Mouse (Mus musculus) lung, embryonic 16.5 days (tissue): ENCODE results near the gene Kcnip1. TPM values are rescaled to one million over a fixed set of nuclear protein-coding genes. Genes with fewer than 3 reads are reported as not detected.

Experiments used
- ATAC-seq: fragments of 200-750 bp; cut with Nextera tagmentation; 2 replicates; pipeline ENCODE4 v1.8.0; 2017; ENCODE audit warnings: low read depth, mild to moderate bottlenecking, moderate library complexity
- H3K27ac ChIP-seq: fragments of 300-500 bp; sonication (generic); 2 replicates; pipeline ENCODE4 v1.5.1; 2014; ENCODE audit warnings: mild to moderate bottlenecking, control low read depth, low read length
- H3K27me3 ChIP-seq: fragments of 300-500 bp; sonication (generic); 2 replicates; pipeline ENCODE4 v1.6.1; 2014; ENCODE audit warnings: low read depth, low read length, mixed read lengths; ENCODE audit not compliant: control insufficient read depth, insufficient read depth
- H3K36me3 ChIP-seq: fragments of 300-500 bp; sonication (generic); 2 replicates; pipeline ENCODE4 v1.6.1; 2014; ENCODE audit warnings: low read length; ENCODE audit not compliant: control insufficient read depth, insufficient read depth
- H3K4me1 ChIP-seq: fragments of 300-500 bp; sonication (generic); replicated peaks from 2 replicates; pipeline ENCODE4 v1.6.1; 2014; ENCODE audit warnings: low read length, mixed read lengths; ENCODE audit not compliant: control insufficient read depth, insufficient read depth
- H3K4me2 ChIP-seq: fragments of 300-500 bp; sonication (generic); 2 replicates; pipeline ENCODE4 v1.6.1; 2014; ENCODE audit warnings: low read depth, low read length, control low read depth
- H3K4me3 ChIP-seq: fragments of 300-500 bp; sonication (generic); 2 replicates; pipeline ENCODE4 v1.5.1; 2014; ENCODE audit warnings: mild to moderate bottlenecking, low read length, control low read depth
- H3K9ac ChIP-seq: fragments of 300-500 bp; sonication (generic); 2 replicates; pipeline ENCODE4 v1.6.1; 2014; ENCODE audit warnings: low read length, control low read depth
- H3K9me3 ChIP-seq: fragments of 300-500 bp; sonication (generic); 2 replicates; pipeline ENCODE4 v1.6.1; 2016; ENCODE audit warnings: low read length; ENCODE audit not compliant: control insufficient read depth
- WGBS: fragments of 180-500 bp; shearing (Covaris S2); extraction: QIAGEN DNeasy Blood & Tissue Kit; methylation state at CpG from one replicate; pipeline ENCODE4 v1.1.7; 2014; 5-methylcytosine and 5-hydroxymethylcytosine counted together
- polyA plus RNA-seq: library from polyadenylated mRNA; unstranded; fragments of >200 nt; fragmentation: Nextera tagmentation; extraction: Ambion mirVana; gene quantifications from 2 replicates; pipeline ENCODE4 v1.2.1, GENCODE M21; 2015

Kcnip1 gene
- polyA plus RNA-seq, 1 experiment from 2014 or later, result 0.68 TPM

DNA sequence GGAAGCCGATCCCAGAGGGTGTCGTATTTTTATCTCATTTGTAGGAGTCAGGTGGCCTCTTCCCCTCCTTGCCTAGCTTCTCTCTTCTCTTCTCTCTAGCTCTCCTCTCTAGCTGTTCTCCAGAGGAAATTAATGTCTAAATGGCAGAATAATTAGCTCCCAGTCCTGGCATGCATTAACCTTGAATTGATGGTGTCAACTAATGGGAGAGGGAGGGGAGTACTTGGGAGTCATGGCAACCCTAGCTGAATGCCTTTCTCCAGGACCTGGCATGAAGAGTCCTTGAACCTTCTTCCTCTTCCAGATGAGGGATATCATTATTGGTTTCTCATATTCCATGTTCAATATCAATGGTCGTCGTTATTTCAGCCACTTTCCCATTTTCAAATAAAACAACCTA, 396.3 kb downstream of the Kcnip1 start:
- Histone ChIP-seq H3K27ac (no peak overlapping the region), H3K36me3 (no peaks in the 10 kb centered on the region), H3K9ac (no peak overlapping the region), H3K4me2 (no peak overlapping the region), H3K4me3 (no peak overlapping the region), H3K9me3 (no peaks in the 10 kb centered on the region), H3K27me3 (no peaks in the 10 kb centered on the region), H3K4me1 (no peaks in the 10 kb centered on the region)
- ATAC-seq, result no peak
- 72% methylated on average over 4 of the region's 4 CpGs for WGBS

DNA sequence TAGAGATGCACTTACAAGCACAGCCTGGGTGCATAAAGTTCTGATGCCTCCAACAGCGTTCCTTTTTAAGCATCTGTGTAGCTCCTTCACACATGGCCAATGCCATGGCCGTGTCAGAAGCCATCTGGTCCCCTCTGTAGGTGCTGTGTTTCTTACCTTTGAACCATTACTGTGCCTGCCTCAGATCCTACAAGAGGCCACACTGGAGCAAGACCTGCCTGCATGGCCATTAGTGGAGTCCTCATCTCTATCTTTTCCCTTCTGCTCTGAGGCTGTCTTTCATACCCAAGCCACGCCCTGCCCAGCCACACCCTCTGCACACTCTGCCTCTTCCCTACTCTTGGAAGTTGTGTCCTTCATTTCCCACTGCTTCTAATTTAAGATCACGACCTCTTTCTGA, 400.1 kb downstream of the Kcnip1 start:
- WGBS, result 74% methylated on average over 4 of the region's 4 CpGs
- Histone ChIP-seq H3K9ac (no peak overlapping the region), H3K4me3 (no peak overlapping the region), H3K27me3 (no peaks in the 10 kb centered on the region), H3K27ac (no peak overlapping the region), H3K4me2 (no peak overlapping the region), H3K9me3 (no peaks in the 10 kb centered on the region), H3K4me1 (no peaks in the 10 kb centered on the region), H3K36me3 (no peaks in the 10 kb centered on the region)
- no peak for ATAC-seq

DNA sequence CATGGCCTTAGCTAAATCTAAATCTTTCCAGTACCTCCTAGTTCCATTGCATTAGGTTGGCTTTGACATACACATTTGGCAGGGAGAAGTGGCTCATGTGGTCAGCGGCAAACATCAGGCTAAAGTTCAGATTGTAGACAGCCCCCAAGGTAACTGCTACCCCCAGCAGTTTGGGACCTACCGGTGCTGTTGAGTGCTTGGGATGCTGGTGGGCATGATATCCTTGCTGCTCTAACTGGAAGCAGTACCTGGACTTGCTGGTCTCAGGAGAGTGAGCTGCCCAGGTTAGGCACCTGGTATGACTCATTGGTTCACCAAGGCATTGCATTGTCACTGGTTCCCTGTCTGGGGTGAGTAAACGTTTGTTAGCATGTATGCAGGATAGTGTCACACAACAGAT, 402.2 kb downstream of the Kcnip1 start:
- WGBS, result 76% methylated on average over 3 of the region's 3 CpGs
- no peak for ATAC-seq
- Histone ChIP-seq H3K9me3 (no peaks in the 10 kb centered on the region), H3K27ac (no peak overlapping the region), H3K27me3 (no peaks in the 10 kb centered on the region), H3K36me3 (no peaks in the 10 kb centered on the region), H3K4me1 (no peaks in the 10 kb centered on the region), H3K9ac (no peak overlapping the region), H3K4me3 (no peak overlapping the region), H3K4me2 (no peak overlapping the region)

DNA sequence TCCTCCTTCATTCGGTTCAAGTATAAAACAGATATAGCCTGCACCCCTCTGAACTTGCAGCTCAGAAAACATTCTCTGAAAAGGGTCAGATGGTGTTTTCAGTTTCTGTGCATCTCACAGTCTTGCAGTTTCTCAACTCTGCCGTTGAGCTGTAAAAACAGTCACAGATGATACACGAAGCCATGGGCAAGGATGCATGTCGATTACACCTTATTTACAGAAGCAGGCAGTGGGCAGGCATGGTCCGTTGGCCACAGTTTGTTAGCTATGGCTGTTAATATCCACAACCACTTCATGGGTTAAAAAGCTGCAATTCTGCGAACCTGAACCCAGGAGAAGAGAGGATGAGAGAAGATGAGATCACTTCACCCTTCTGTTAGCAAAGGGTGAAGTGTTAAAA, 406.3 kb downstream of the Kcnip1 start:
- Histone ChIP-seq H3K36me3 (no peaks in the 10 kb centered on the region), H3K9ac (no peak overlapping the region), H3K4me1 (no peaks in the 10 kb centered on the region), H3K4me2 (no peak overlapping the region), H3K4me3 (no peak overlapping the region), H3K9me3 (no peaks in the 10 kb centered on the region), H3K27me3 (no peaks in the 10 kb centered on the region), H3K27ac (no peak overlapping the region)
- no peak for ATAC-seq
- WGBS, result 64% methylated on average over 6 of the region's 6 CpGs

DNA sequence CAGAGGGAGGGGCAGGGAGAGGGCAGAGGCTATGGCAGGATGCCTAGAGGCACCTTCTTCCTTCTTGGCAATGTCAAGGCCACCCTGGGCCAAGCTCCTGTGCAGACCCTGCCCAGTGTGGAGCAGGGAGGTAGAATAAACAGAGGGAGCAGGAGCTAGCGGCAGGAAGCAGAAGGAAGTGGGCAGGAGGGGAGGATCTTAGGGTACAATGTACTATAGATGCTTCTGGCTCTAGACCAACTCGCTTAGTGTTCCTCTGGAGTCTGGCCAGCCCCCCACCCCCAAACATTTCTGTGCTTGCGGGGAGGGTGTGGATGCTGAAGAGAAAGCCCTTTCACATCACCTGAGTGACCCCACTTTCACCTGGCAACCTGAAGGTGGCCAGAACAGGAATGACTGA, 413.3 kb downstream of the Kcnip1 start:
- ATAC-seq, result peak; percentile 71; the same call in 1 of the 2 replicates
- Histone ChIP-seq H3K9ac (no peak overlapping the region), H3K27ac (no peak overlapping the region), H3K4me3 (no peak overlapping the region), H3K9me3 (peaks cover 2% of the 10 kb centered on the region; the same call in 1 of the 2 replicates), H3K27me3 (no peaks in the 10 kb centered on the region), H3K36me3 (no peaks in the 10 kb centered on the region), H3K4me2 (no peak overlapping the region), H3K4me1 (no peaks in the 10 kb centered on the region)
- WGBS, result 16% methylated on average over 3 of the region's 3 CpGs

Other genes starting within 250 kb of the Kcnip1 start
- 1.3 and 1.5 TPM in 2 replicates for gene Kcnmb1, start 30.1 kb downstream of the Kcnip1 start, polyA plus RNA-seq
- gene Lcp2, start 53.8 kb upstream of the Kcnip1 start, polyA plus RNA-seq, result 4.2 and 5.3 TPM in 2 replicates
- not detected in 2 replicates for gene 4930469K13Rik, start 105.4 kb upstream of the Kcnip1 start, polyA plus RNA-seq
- gene Foxi1, start 214.9 kb upstream of the Kcnip1 start, polyA plus RNA-seq, result not detected in 2 replicates